Mouse (Mus musculus): Measurements from ENCODE around the gene Ip6k2. TPM values are rescaled to one million over a fixed set of nuclear protein-coding genes. Genes with fewer than 3 reads are reported as not detected.

Gene Ip6k2
- polyA plus RNA-seq, 1 experiment from 2014 or later: 256 TPM

GRCm38 (mm10) chr9:108819495-108819894 is 35.9 kb downstream of the Ip6k2 start:
- ATAC-seq (ENCODE audit: low FRiP score, low TSS enrichment) (no peak), DNase-seq (peak; percentile 75)
- Histone ChIP-seq H3K4me1 (ENCODE audit: control insufficient read depth, insufficient read depth, low read length) (peaks cover 8% of the 10 kb centered on the region), H3K9me3 (ENCODE audit: control insufficient read depth, low read length) (no peaks in the 10 kb centered on the region), H3K36me3 (ENCODE audit: control insufficient read depth, insufficient read depth, low read length) (peaks cover 40% of the 10 kb centered on the region), H3K27me3 (ENCODE audit: control insufficient read depth, insufficient read depth, low read length) (peaks cover 6% of the 10 kb centered on the region), H3K9ac (replicated peaks; ENCODE audit: low read length) (no peak overlapping the region), H3K27ac (replicated peaks; ENCODE audit: low read depth, low read length) (no peak overlapping the region), H3K4me3 (replicated peaks; ENCODE audit: low read depth, low read length) (no peak overlapping the region), H3K4me2 (ENCODE audit: low read length) (no peak overlapping the region)
- WGBS: 58% methylated on average over 3 of the region's 3 CpGs

- WGBS: 68% methylated on average over 5 of the region's 5 CpGs
- peaks cover 8% of the 10 kb centered on the region for H3K4me1 ChIP-seq (ENCODE audit: control insufficient read depth, insufficient read depth, low read length)
- no peaks in the 10 kb centered on the region for H3K9me3 ChIP-seq (ENCODE audit: control insufficient read depth, low read length)
- H3K27ac ChIP-seq (replicated peaks; ENCODE audit: low read depth, low read length): no peak overlapping the region
- peaks cover 6% of the 10 kb centered on the region for H3K27me3 ChIP-seq (ENCODE audit: control insufficient read depth, insufficient read depth, low read length)
- no peak overlapping the region for H3K9ac ChIP-seq (replicated peaks; ENCODE audit: low read length)
- DNase-seq (no peak), ATAC-seq (ENCODE audit: low FRiP score, low TSS enrichment) (no peak)
- H3K4me2 ChIP-seq (ENCODE audit: low read length): no peak overlapping the region
- no peak overlapping the region for H3K4me3 ChIP-seq (replicated peaks; ENCODE audit: low read depth, low read length)
- H3K36me3 ChIP-seq (ENCODE audit: control insufficient read depth, insufficient read depth, low read length): peaks cover 35% of the 10 kb centered on the region
Measured at GRCm38 (mm10) chr9:108820077-108820476, 36.5 kb downstream of the Ip6k2 start.

- Histone ChIP-seq H3K9ac (replicated peaks; ENCODE audit: low read length) (peak overlapping the region; percentile 51), H3K9me3 (ENCODE audit: control insufficient read depth, low read length) (no peaks in the 10 kb centered on the region), H3K36me3 (ENCODE audit: control insufficient read depth, insufficient read depth, low read length) (peaks cover 19% of the 10 kb centered on the region), H3K4me1 (ENCODE audit: control insufficient read depth, insufficient read depth, low read length) (peaks cover 22% of the 10 kb centered on the region), H3K4me2 (ENCODE audit: low read length) (peak overlapping the region; percentile 78), H3K27me3 (ENCODE audit: control insufficient read depth, insufficient read depth, low read length) (peaks cover 8% of the 10 kb centered on the region), H3K27ac (replicated peaks; ENCODE audit: low read depth, low read length) (peak overlapping the region; percentile 89), H3K4me3 (replicated peaks; ENCODE audit: low read depth, low read length) (peak overlapping the region; percentile 72)
- 4% methylated on average over 25 of the region's 25 CpGs for WGBS
- no peak for ATAC-seq (ENCODE audit: low FRiP score, low TSS enrichment)
- peak; percentile 62 for DNase-seq
Measured at GRCm38 (mm10) chr9:108824144-108824685, 40.6 kb downstream of the Ip6k2 start.

- H3K4me3 ChIP-seq (replicated peaks; ENCODE audit: low read depth, low read length): peak overlapping the region; percentile 72
- peak overlapping the region; percentile 78 for H3K4me2 ChIP-seq (ENCODE audit: low read length)
- DNase-seq: peak; percentile 96
- H3K9ac ChIP-seq (replicated peaks; ENCODE audit: low read length): peak overlapping the region; percentile 81
- H3K27ac ChIP-seq (replicated peaks; ENCODE audit: low read depth, low read length): peak overlapping the region; percentile 89
- H3K36me3 ChIP-seq (ENCODE audit: control insufficient read depth, insufficient read depth, low read length): peaks cover 26% of the 10 kb centered on the region
- no peaks in the 10 kb centered on the region for H3K9me3 ChIP-seq (ENCODE audit: control insufficient read depth, low read length)
- under 1% methylated on average over 31 of the region's 31 CpGs for WGBS
- peaks cover 28% of the 10 kb centered on the region for H3K4me1 ChIP-seq (ENCODE audit: control insufficient read depth, insufficient read depth, low read length)
- peaks cover 15% of the 10 kb centered on the region for H3K27me3 ChIP-seq (ENCODE audit: control insufficient read depth, insufficient read depth, low read length)
- ATAC-seq (ENCODE audit: low FRiP score, low TSS enrichment): peak; percentile 89
Measured at GRCm38 (mm10) chr9:108824755-108825413, 41.3 kb downstream of the Ip6k2 start.

- 1% methylated on average over 67 of the region's 70 CpGs for WGBS
- DNase-seq: peak; percentile 96
Measured at GRCm38 (mm10) chr9:108825820-108826699, 42.5 kb downstream of the Ip6k2 start, which contains the start of gene Celsr3. Gene Celsr3 (plus strand): TSS chr9:108826320.

GRCm38 (mm10) chr9:108826700-108827340 is 43.2 kb downstream of the Ip6k2 start:
- Histone ChIP-seq H3K9ac (replicated peaks; ENCODE audit: low read length) (peak overlapping the region; percentile 81), H3K4me2 (ENCODE audit: low read length) (peak overlapping the region; percentile 78), H3K27me3 (ENCODE audit: control insufficient read depth, insufficient read depth, low read length) (peaks cover 16% of the 10 kb centered on the region), H3K9me3 (ENCODE audit: control insufficient read depth, low read length) (no peaks in the 10 kb centered on the region), H3K4me3 (replicated peaks; ENCODE audit: low read depth, low read length) (peak overlapping the region; percentile 72), H3K36me3 (ENCODE audit: control insufficient read depth, insufficient read depth, low read length) (peaks cover 37% of the 10 kb centered on the region), H3K4me1 (ENCODE audit: control insufficient read depth, insufficient read depth, low read length) (peaks cover 45% of the 10 kb centered on the region), H3K27ac (replicated peaks; ENCODE audit: low read depth, low read length) (peak overlapping the region; percentile 89)
- DNase-seq (peak; percentile 84), ATAC-seq (ENCODE audit: low FRiP score, low TSS enrichment) (no peak)
- WGBS: 1% methylated on average over 39 of the region's 39 CpGs

More at GRCm38 (mm10) chr9:108825820-108826699, 42.5 kb downstream of the Ip6k2 start, which contains the start of gene Celsr3:
- Histone ChIP-seq H3K9ac (replicated peaks; ENCODE audit: low read length) (peak within 1 kb of the TSS; percentile 81), H3K36me3 (ENCODE audit: control insufficient read depth, insufficient read depth, low read length) (peaks cover 34% of the 10 kb centered on the region), H3K4me3 (replicated peaks; ENCODE audit: low read depth, low read length) (peak within 1 kb of the TSS; percentile 72), H3K9me3 (ENCODE audit: control insufficient read depth, low read length) (no peaks in the 10 kb centered on the region), H3K4me2 (ENCODE audit: low read length) (peak within 1 kb of the TSS; percentile 78), H3K27ac (replicated peaks; ENCODE audit: low read depth, low read length) (peak within 1 kb of the TSS; percentile 89), H3K4me1 (ENCODE audit: control insufficient read depth, insufficient read depth, low read length) (peaks cover 38% of the 10 kb centered on the region), H3K27me3 (ENCODE audit: control insufficient read depth, insufficient read depth, low read length) (peaks cover 16% of the 10 kb centered on the region)
- ATAC-seq (ENCODE audit: low FRiP score, low TSS enrichment): peak; percentile 65

- DNase-seq (peak; percentile 39), ATAC-seq (ENCODE audit: low FRiP score, low TSS enrichment) (no peak)
- WGBS: 18% methylated on average over 34 of the region's 34 CpGs
- Histone ChIP-seq H3K27ac (replicated peaks; ENCODE audit: low read depth, low read length) (0 out of 2 replicates have a peak overlapping the region, but pooled peaks have one; percentile 89), H3K4me3 (replicated peaks; ENCODE audit: low read depth, low read length) (peak overlapping the region; percentile 72), H3K27me3 (ENCODE audit: control insufficient read depth, insufficient read depth, low read length) (peaks cover 16% of the 10 kb centered on the region), H3K4me1 (ENCODE audit: control insufficient read depth, insufficient read depth, low read length) (peaks cover 52% of the 10 kb centered on the region), H3K9me3 (ENCODE audit: control insufficient read depth, low read length) (no peaks in the 10 kb centered on the region), H3K36me3 (ENCODE audit: control insufficient read depth, insufficient read depth, low read length) (peaks cover 43% of the 10 kb centered on the region), H3K4me2 (ENCODE audit: low read length) (peak overlapping the region; percentile 78), H3K9ac (replicated peaks; ENCODE audit: low read length) (peak overlapping the region; percentile 81)
Measured at GRCm38 (mm10) chr9:108827454-108827853, 43.9 kb downstream of the Ip6k2 start.

- H3K4me2 ChIP-seq (ENCODE audit: low read length): peak overlapping the region; percentile 78
- H3K27ac ChIP-seq (replicated peaks; ENCODE audit: low read depth, low read length): no peak overlapping the region
- H3K27me3 ChIP-seq (ENCODE audit: control insufficient read depth, insufficient read depth, low read length): peaks cover 16% of the 10 kb centered on the region
- H3K36me3 ChIP-seq (ENCODE audit: control insufficient read depth, insufficient read depth, low read length): peaks cover 48% of the 10 kb centered on the region
- DNase-seq: no peak
- ATAC-seq (ENCODE audit: low FRiP score, low TSS enrichment): no peak
- WGBS: 73% methylated on average over 18 of the region's 18 CpGs
- H3K9ac ChIP-seq (replicated peaks; ENCODE audit: low read length): no peak overlapping the region
- peak overlapping the region; percentile 72 for H3K4me3 ChIP-seq (replicated peaks; ENCODE audit: low read depth, low read length)
- no peaks in the 10 kb centered on the region for H3K9me3 ChIP-seq (ENCODE audit: control insufficient read depth, low read length)
- H3K4me1 ChIP-seq (ENCODE audit: control insufficient read depth, insufficient read depth, low read length): peaks cover 54% of the 10 kb centered on the region
Measured at GRCm38 (mm10) chr9:108827906-108828305, 44.3 kb downstream of the Ip6k2 start.
